Mouse (Mus musculus): ENCODE data around the gene Tmem41b.

Tmem41b gene

GRCm38 (mm10) chr7:109958843-109959715, 27.6 kb downstream of the Tmem41b start:
- no peak for TF ChIP-seq GATA4 (IDR thresholded peaks at IDR 0.05; ENCODE audit: insufficient replicate concordance, low read length)

- TF ChIP-seq GATA4 (IDR thresholded peaks at IDR 0.05; ENCODE audit: insufficient replicate concordance, low read length), result no peak
Measured at GRCm38 (mm10) chr7:109957996-109958789, 28.5 kb downstream of the Tmem41b start.

GRCm38 (mm10) chr7:109954622-109955401, 31.9 kb downstream of the Tmem41b start:
- TF ChIP-seq GATA4 (IDR thresholded peaks at IDR 0.05; ENCODE audit: insufficient replicate concordance, low read length), result no peak

- no peak for TF ChIP-seq GATA4 (IDR thresholded peaks at IDR 0.05; ENCODE audit: insufficient replicate concordance, low read length)
Measured at GRCm38 (mm10) chr7:109951297-109951696, 35.4 kb downstream of the Tmem41b start.

- TF ChIP-seq GATA4 (IDR thresholded peaks at IDR 0.05; ENCODE audit: insufficient replicate concordance, low read length), result no peak
Measured at GRCm38 (mm10) chr7:109944421-109945034, 42.2 kb downstream of the Tmem41b start.

- TF ChIP-seq GATA4 (IDR thresholded peaks at IDR 0.05; ENCODE audit: insufficient replicate concordance, low read length), result no peak
Measured at GRCm38 (mm10) chr7:109929628-109930027, 57.1 kb downstream of the Tmem41b start.

GRCm38 (mm10) chr7:109928365-109928764, 58.4 kb downstream of the Tmem41b start:
- TF ChIP-seq GATA4 (IDR thresholded peaks at IDR 0.05; ENCODE audit: insufficient replicate concordance, low read length), result no peak

GRCm38 (mm10) chr7:109924965-109925364, 61.8 kb downstream of the Tmem41b start:
- no peak for TF ChIP-seq GATA4 (IDR thresholded peaks at IDR 0.05; ENCODE audit: insufficient replicate concordance, low read length)

- TF ChIP-seq GATA4 (IDR thresholded peaks at IDR 0.05; ENCODE audit: insufficient replicate concordance, low read length), result no peak
Measured at GRCm38 (mm10) chr7:109922889-109923288, 63.8 kb downstream of the Tmem41b start.

Measured in liver, adult (tissue).